Mouse (Mus musculus) c-Kit-positive CD71-positive TER-119-positive erythroid progenitor cells, embryonic 14.5 days (primary cell): ENCODE results near the gene Hoxc9.

Experiments
- DNase-seq: peaks from one replicate; pipeline ENCODE4 v3.0.0-alpha.2; 2013; ENCODE audit warnings: low spot score

Gene Hoxc9

GRCm38 (mm10) chr15:102955833-102956640 lies 20.2 kb upstream of the Hoxc9 start:
- DNase-seq = no peak

- no peak for DNase-seq
Observed at GRCm38 (mm10) chr15:102956906-102957305, 19.3 kb upstream of the Hoxc9 start.

GRCm38 (mm10) chr15:102959663-102960191 lies 16.5 kb upstream of the Hoxc9 start:
- DNase-seq = no peak

GRCm38 (mm10) chr15:102961728-102962127 lies 14.5 kb upstream of the Hoxc9 start:
- DNase-seq = no peak

- no peak for DNase-seq
Observed at GRCm38 (mm10) chr15:102962492-102962891, 13.7 kb upstream of the Hoxc9 start.

GRCm38 (mm10) chr15:102963259-102963658 lies 13.0 kb upstream of the Hoxc9 start:
- DNase-seq = no peak

- no peak for DNase-seq
Observed at GRCm38 (mm10) chr15:102963671-102964640, 12.3 kb upstream of the Hoxc9 start.

- no peak for DNase-seq
Observed at GRCm38 (mm10) chr15:102965003-102965891, 11.0 kb upstream of the Hoxc9 start.

- peak; percentile 48 for DNase-seq
Observed at GRCm38 (mm10) chr15:102965892-102966775, 10.1 kb upstream of the Hoxc9 start.

GRCm38 (mm10) chr15:102966776-102967311 lies 9.4 kb upstream of the Hoxc9 start, which contains the start of gene Hoxc10:
Hoxc10 (plus strand) TSS chr15:102966796.
- no peak for DNase-seq

- no peak for DNase-seq
Observed at GRCm38 (mm10) chr15:102967312-102967510, 9.0 kb upstream of the Hoxc9 start, which contains the start of gene Hoxc5. Hoxc5 (plus strand) TSS chr15:102967443.

GRCm38 (mm10) chr15:102967511-102968397 lies 8.5 kb upstream of the Hoxc9 start:
- DNase-seq = no peak

- no peak for DNase-seq
Observed at GRCm38 (mm10) chr15:102969296-102969695, 6.9 kb upstream of the Hoxc9 start.

- no peak for DNase-seq
Observed at GRCm38 (mm10) chr15:102970740-102971139, 5.5 kb upstream of the Hoxc9 start.

- no peak for DNase-seq
Observed at GRCm38 (mm10) chr15:102972254-102972653, 4.0 kb upstream of the Hoxc9 start.

- DNase-seq = no peak
Observed at GRCm38 (mm10) chr15:102972753-102973152, 3.5 kb upstream of the Hoxc9 start.

GRCm38 (mm10) chr15:102975034-102975433 lies 1.2 kb upstream of the Hoxc9 start:
- DNase-seq = no peak

GRCm38 (mm10) chr15:102975688-102976111 lies 539 bp upstream of the Hoxc9 start:
- no peak for DNase-seq
